Mouse (Mus musculus) heart, postnatal 14 days (tissue): ENCODE data around the gene Acrbp. TPM values are rescaled to one million over a fixed set of nuclear protein-coding genes. Genes with fewer than 3 reads are reported as not detected.
A peak's percentile ranks its signal among the peaks of the same experiment; 100 is the strongest.

Experiments
- DNase-seq, 2 experiments: peaks; one replicate each; pipeline ENCODE4 v3.0.0; 2021 to 2022
- intact Hi-C: fragments of 180-260 bp; cut with DNase I; formaldehyde crosslinking; loops from one replicate; pipeline ENCODE4 v1.15.1; 2025
- long read RNA-seq, 2 experiments: library from polyadenylated mRNA; stranded (forward); transcript quantifications; one replicate each; pipeline ENCODE4 v2.0.0; 2021
- total RNA-seq, 2 experiments: library from RNA; stranded (reverse); gene quantifications; 2 replicates each; pipeline ENCODE4 v1.2.3; 2021

Acrbp gene
- total RNA-seq = 1 to 10 TPM; 3.8 to 4.5 TPM
- long read RNA-seq, experiment 1 = 0 reads
- long read RNA-seq, experiment 2 = 0 reads

DNA sequence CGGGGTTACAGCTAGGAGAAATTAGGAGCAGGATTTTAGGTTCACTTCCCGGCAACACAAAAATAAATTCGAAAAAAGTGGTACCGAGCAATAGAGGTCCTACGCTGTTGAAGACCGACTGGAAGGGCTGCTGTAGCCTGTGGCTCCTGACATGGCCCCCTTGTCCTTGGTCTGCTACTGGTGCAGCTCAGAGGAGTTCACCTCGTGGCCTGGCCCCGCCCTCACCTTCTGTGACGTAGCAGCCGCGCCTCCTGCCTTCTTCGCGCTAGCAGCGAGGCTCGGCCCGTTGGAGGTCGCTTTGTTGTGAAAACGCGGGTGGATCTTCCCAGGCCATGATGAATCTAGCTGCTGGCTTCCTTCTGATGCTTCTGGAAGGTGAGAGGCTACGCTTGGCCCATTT, at the start of gene Acrbp:
Acrbp (plus strand) TSS at position 12 of the 400 bp plus-strand sequence.
- intact Hi-C loops = loop anchor here (5.0 kb wide), 1 partner anchor 223 kb away; no protein-coding TSS in a partner anchor
- DNase-seq = no peak

DNA sequence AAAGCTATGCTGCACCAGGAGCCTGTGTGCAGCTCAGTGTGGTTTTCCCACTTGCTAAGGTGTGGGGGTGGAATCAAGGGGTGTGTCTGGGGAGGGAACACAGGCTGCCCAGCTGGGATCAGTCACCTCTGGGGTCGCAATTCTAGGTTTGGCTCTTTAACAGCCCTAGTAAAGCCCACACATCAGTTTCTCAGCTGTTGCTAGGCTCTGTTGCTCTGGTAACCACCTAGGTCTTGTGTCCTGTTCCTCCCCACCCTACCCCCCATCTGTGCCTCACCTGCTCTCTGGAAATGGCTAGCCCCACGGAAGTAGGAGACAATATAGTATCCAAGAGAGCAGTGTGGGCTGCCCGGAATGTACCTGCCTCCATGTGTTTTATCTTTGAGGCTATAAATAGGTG, 45.8 kb upstream of the Acrbp start:
- DNase-seq = no peak

DNA sequence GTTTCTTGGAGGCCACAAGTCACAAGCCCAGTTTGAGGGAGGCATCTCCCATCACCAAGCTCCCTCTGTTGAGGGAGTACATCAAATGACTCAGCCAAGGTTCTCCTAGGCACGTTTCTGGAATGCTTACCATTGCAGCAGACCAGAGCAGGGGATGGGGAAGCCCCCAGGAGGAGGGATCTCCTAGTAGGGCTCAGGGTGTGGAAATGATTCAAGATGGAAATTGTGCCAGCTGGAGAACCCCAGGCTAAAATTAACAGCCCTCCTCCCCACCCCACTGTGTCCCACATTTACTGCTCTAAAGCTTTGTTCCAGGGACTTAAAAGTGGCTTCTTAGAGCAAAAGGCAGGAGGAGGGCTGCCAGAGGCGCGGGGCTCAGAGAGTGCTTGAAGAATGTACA, 44.4 kb upstream of the Acrbp start:
- intact Hi-C loops = loop anchor here (5.0 kb wide), 1 partner anchor 307 kb away; the partner anchor contains the start of gene Ltbr
- DNase-seq = no peak

More for the DNA sequence above, 45.8 kb upstream of the Acrbp start:
- intact Hi-C loops = no loop called here

DNA sequence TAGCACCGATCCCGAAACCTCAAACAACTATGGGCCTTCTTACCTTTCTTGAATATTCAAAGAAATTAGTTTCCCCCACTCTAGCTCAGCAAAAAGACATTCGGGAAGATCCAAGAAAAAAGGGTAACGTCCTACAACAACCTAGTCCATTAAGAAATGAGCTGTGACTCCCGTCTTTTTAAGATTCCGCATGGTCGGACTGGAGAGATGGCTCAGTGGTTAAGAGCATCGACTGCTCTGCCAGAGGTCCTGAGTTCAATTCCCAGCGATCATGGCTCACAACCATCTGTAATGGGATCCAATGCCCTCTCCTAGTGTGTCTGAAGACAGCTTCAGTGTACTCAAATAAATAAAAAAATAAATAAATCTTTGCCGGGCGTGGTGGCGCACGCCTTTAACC, 41.4 kb upstream of the Acrbp start:
- DNase-seq = no peak
- intact Hi-C loops = loop anchor here (2.0 to 5.0 kb wide), 3 partner anchors 31 to 304 kb away; partner anchors contain the start of genes Cops7a, Ing4 and Ltbr

DNA sequence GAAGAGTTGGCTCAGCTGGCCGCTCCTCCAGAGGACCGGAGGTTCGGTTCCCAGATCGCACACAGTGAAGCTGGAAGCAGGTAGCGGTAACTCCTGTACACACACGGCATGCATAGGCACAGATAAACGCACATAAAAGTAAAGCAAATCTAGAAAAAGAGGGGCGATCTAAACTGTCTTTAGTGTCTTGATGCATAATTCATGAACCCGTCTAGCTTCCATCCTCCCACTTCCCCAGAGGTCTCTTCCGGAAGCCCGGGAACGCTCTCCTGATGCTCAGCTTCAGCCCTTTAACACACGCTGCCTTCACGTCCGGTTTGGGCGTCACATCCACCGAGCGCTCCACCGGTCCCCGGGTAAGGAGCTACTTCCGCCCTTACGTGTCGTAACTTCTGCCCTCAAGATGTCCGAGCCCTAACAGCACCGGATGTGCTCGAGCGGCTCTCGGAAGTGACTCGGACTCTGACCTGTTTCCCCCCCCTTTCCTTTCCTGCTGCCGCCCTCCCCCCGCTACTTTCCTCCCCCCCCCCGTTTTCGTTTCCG, 40.8 kb upstream of the Acrbp start:
- intact Hi-C loops = loop anchor here (2.0 to 5.0 kb wide), 3 partner anchors 30 to 304 kb away; partner anchors contain the start of genes Cops7a, Ing4 and Ltbr
- peak; percentile 94 to 97 for DNase-seq

DNA sequence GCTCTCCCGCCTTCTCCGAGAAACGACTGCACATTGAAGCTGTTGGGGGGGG, 40.5 kb upstream of the Acrbp start, which contains the start of gene Zfp384:
Zfp384 (plus strand) TSS at position 17 of the 52 bp plus-strand sequence.
- no peak for DNase-seq
- intact Hi-C loops = loop anchor here (2.0 to 5.0 kb wide), 3 partner anchors 30 to 303 kb away; partner anchors contain the start of genes Cops7a, Ing4 and Ltbr

DNA sequence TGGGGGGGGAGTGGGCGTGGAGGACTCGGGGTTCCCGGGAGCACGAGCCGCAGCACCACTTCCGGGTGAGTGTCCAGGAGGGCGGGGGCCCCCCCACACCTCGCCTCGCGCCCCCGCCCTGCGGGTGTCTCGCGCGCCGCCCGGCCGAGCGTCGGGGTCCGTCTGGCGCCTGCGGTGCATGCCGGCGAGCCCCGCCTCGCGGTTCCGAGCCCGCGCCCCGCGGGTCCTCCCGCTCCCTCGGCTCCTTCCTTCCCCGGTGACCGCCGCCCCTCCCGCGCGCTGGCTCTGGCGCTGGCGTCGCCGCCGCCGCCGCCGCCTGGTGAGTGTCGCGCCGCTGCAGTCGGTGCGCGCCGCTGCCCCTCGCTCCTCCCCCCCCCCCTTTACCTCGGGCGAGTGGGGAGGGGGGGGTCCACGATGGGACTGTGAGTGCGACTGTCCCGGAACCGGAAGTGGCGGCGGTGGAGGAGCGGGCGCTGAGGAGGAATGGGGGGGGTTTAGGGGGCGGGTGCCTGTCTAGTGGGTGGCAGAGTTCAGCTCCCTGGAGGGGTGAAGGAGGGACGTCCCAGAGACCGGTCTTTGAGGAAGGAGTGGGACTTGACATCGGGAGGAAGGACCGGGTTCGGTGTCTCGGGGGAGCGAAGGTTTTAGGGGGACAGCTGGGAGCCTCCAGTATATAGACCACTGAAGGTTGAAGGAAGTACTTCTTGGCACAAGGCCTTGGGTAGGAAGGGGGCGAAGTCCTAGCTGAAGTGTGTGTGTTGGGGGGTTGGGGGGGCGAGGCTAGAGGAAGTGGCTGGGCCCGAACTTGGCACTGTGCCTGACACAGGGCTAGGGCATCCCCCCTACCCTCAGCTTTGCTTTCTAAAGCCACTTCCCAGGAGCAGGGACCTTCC, 40.1 kb upstream of the Acrbp start:
- intact Hi-C loops = loop anchor here (2.0 to 10.0 kb wide), 5 partner anchors 29 to 303 kb away; partner anchors contain the start of genes Cops7a, Emg1, Ing4 and Ltbr
- peak; percentile 83 to 85 for DNase-seq

DNA sequence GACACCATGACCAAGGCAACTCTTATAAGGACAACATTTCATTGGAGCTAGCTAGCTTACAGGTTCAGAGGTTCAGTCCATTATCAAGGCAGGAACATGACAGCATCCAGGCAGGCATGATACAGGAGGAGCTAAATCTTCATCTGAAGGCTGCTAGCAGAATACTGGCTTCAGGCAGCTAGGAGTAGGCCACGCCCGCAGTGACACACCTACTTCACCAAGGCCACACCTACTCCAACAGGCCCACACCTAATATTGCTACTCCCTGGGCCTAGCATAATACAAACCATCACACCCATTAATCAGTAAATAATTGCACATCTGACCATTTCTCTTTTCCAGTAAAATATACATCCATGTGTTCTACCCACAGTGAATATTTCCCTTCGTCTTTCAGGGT, 31.8 kb upstream of the Acrbp start:
- intact Hi-C loops = loop anchor here (10.0 kb wide), 1 partner anchor 303 kb away; the partner anchor contains the start of genes Emg1 and Phb2
- DNase-seq = no peak

DNA sequence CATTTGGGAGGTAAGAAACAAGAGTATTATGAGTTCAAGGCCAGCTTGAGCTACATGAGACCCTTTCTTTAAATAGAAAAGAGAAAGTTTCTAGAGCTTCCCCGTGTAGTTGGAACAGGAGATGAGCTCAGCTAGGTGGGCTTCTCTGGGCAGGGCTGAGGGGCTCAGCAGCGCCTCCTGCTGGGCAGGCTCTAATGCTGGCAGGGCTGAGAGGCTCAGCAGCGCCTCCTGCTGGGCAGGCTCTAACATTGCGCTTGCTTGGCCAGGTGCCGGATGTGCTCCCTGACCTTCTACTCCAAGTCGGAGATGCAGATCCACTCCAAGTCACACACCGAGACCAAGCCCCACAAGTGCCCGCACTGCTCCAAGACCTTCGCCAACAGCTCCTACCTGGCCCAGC, 19.0 kb upstream of the Acrbp start:
- intact Hi-C loops = loop anchor here (5.0 kb wide), 1 partner anchor 128 kb away; no protein-coding TSS in a partner anchor
- peak; percentile 64 to 77 for DNase-seq

DNA sequence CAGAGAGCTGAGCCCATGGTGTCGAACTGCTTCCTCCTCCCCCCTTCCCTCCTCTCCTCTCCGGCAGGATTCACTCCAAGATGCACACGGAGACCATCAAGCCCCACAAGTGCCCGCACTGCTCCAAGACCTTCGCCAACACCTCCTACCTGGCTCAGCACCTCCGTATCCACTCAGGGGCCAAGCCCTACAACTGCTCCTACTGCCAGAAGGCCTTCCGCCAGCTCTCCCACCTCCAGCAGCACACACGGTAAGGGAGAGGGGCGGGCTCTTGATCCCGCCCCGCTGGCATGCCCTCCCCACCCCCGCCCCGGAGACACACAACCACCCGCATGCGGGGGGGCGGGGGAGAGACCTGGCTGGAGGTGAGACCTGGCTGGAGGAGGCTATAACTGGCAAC, 17.9 kb upstream of the Acrbp start:
- intact Hi-C loops = loop anchor here (5.0 kb wide), 1 partner anchor 129 kb away; no protein-coding TSS in a partner anchor
- DNase-seq = no peak

DNA sequence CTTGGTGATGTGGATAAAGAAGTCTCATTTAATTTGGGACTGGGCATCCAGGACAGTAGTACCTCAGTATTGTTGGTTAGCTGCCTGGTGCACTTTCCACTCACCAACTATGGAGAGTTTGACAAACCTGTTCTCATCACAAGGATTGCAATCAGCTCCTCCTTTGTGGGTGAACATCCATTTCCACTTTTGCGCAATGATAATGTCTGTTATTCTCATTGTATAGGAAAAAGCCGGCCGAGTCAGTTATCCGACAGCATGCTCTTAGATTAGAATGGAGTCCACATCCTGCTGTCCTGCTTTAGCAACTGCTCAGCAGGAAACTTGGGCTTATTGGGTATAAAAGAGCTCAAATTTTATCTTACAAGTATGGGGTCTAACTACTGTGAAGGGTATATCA, 10.8 kb upstream of the Acrbp start:
- DNase-seq = no peak
- intact Hi-C loops = loop anchor here (2.0 to 5.0 kb wide), 2 partner anchors 30 to 121 kb away; partner anchors contain the start of gene Zfp384

DNA sequence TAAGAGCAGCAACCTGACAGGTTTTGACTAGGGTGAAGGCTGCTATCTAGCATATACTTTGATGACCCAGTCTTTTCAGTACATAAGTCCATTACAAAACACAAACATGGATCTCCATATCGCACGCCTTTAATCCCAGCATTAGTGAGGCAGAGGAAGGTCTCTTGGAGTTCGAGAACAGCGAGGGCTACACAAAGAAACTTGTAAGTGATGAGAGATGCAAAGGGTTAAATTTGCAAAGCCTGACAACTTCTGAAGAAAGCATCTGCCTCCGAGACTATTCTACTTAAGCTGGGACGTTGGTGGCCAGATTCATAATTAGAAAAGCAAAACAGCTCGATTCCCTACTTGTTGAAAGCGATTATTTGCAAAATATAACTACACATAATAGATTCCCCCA, 10.4 kb upstream of the Acrbp start:
- intact Hi-C loops = loop anchor here (2.0 to 5.0 kb wide), 2 partner anchors 30 to 122 kb away; partner anchors contain the start of gene Zfp384
- DNase-seq = no peak

DNA sequence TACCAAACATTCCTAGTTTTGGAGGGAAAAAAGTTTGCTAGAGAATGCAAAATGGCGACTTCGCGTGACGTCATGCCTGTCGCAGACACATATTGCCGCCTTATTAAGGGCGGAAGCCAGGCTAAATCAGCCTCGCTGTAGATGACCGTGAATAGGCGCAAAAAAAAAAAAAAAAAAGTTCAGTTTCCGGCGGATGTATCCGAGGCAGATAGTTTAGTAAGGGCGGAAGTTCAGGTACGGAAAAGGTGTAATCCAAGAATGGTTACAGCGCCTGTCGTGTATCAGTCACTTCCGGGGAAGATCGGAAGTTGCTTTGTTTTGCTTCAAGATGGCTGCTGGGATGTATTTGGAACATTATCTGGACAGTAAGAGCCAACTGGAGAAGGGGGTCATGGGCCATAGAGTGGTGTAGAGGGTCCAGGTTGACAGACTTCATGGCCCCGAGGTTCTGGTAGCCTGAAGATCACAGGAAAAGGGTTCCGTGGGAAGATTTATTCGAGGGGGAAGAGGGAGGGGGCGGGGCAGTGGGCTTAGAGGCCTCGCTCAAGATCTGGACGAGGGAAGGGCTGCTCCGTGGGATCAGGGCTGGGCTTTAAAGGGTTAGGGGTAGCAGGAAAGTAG, 9.8 kb upstream of the Acrbp start, which contains the start of gene Ing4:
Ing4 (plus strand) TSS at position 228 of the 621 bp plus-strand sequence.
- intact Hi-C loops = loop anchor here (2.0 to 5.0 kb wide), 2 partner anchors 31 to 122 kb away; partner anchors contain the start of gene Zfp384

DNA sequence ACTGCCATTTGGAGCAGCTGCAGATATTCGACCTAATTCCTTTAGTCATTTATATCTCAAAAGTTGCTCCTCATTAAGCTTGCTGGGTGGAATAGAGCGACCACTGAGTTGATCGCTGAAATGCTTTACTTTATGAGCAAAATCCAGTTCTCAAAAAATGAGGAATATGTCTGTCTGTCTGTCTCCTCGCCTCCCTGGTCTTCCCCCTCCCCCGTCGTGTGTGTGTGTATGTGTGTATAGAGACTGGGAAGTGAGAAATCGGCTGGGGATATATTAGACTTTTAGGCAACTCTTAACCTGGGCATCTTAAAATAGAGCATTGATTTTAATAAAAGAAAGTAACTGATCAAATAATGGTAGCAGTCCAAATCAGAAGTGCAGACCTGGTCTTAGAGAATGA, 9.3 kb upstream of the Acrbp start:
- DNase-seq = no peak
- intact Hi-C loops = no loop called here

More for the DNA sequence above, 9.8 kb upstream of the Acrbp start, which contains the start of gene Ing4:
- DNase-seq = peak; percentile 86 to 91

DNA sequence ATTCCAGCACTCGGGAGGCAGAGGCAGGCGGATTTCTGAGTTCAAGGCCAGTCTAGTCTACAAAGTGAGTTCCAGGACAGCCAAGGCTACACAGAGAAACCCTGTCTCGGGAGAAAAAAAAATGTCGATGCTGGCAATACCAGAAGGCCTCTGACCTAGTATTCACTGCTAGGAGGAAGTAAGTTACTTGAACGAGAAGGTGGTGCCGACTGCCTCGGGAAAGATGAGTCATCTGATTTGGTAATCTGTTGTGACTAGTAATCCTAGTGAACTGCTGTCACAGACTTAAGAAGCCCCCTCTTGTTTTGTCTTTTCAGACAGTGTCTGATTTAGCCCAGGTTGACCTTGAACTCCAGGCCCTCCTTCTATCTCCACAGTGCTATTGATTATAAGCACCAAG, 8.4 kb upstream of the Acrbp start:
- intact Hi-C loops = no loop called here
- no peak for DNase-seq

DNA sequence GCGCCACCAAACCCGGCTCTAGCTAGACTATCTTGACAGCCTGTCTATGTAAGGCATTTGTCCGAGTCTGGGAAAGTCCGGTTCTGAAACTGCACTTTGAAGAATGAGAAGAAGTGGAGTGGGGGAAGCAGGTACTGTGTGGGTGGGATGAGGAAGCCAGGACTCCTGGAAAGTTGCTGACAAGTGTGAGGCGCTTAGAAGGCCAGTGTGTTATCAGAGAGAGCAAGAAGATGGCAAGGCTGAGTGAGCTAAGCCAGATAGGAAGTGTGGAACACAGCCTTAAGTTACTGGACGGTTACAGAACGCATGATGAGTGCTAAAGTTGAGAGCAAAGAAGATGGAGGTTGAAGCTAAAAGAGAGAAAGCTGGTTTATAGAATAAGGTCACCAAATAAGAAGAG, 7.4 kb upstream of the Acrbp start:
- intact Hi-C loops = no loop called here
- no peak for DNase-seq

DNA sequence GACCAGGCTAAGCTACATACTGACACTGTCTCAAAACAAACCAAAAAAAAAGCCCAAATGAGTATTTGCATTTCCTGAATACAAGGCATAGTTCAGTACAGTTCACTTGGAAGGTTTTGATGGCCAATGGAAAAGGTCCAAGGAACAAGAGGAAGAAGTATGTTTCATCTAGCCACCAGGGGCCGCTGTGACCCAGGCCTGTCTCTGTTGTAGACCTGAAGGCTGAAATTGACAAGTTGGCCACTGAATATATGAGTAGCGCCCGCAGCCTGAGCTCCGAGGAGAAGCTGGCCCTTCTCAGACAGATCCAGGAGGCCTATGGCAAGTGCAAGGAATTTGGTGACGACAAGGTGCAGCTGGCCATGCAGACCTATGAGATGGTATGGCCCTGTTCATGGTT, 2.8 kb upstream of the Acrbp start:
- intact Hi-C loops = loop anchor here (1.0 to 5.0 kb wide), 2 partner anchors 36 to 226 kb away; no protein-coding TSS in a partner anchor
- peak; percentile 85 to 90 for DNase-seq

DNA sequence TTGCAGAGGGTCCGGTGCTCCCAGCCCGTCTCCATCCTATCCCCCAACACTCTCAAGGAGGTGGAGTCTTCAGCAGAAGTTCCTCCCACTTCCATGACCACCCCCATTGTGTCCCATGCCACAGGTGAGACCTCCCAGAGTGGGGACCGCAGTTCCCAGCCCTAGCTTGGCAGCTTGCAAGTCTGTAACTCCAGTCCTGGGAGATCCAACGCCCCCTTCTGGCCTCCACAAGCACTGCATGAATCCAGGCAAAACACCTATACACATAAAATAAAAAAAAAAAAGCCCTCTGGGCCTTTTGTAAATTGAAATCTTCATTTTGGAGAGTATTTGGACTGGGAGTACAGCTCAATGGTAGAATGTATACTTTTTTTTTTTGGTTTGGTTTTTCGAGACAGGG, 1.7 kb downstream of the Acrbp start:
- intact Hi-C loops = no loop called here
- no peak for DNase-seq

DNA sequence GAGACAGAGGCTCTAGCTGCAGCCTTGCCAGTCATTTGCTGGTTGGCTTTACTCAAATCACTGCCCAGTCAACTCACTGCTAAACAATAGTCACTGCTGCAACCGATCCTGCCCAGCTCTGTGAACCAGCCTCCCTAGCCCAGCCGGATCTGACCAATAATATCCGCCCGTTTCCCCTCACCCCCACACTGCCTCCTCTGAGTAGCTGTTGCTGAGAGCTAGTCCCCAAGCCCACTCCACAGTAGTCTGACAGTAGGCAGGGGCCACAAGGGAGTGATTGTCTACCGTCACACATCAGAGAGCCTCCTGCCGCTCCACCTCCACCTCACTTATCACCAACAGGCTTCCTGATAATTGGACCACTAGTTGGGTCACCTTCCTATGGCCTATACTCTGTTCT, 12.0 kb downstream of the Acrbp start:
- intact Hi-C loops = no loop called here
- no peak for DNase-seq

DNA sequence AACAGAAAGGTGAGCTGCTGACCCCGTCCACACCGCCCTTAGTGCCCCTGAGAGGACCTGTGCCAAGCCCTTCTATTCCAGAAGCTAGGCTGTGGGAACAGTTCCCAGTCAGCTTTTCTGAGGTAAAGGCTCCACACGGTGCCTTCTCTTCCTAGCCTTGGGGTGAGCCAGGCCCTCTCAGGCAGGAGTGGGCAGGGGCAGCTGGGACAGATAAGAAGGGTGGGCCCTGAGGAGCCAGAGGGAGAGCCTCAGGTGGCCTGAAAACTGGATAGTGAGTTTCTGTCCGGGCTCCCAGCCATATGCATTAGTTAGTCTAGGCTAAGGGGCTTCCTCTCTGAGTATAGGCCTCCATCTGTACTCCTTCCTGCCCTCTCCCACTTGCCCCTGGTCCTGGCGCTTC, 13.0 kb downstream of the Acrbp start:
- no peak for DNase-seq
- intact Hi-C loops = no loop called here

DNA sequence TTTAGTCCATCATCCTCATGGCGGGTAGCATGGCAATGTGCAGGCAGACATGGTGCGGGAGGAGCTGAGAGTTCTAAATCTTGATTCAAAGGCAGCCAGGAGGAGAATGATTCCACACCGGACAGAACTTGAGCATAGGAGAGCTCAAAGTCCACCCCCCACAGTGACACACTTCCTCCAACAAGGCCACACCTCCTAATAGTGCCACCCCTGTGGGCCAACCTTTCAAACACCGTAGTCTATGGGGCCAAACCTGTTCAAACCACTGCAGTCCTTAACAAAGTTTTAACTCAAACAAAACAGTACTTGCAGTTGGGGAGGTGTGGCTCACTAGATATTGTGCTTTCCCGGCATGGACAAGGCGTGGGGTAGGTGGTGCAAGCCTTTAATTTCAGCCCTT, 14.4 kb downstream of the Acrbp start:
- intact Hi-C loops = no loop called here
- no peak for DNase-seq
